Mouse (Mus musculus): ENCODE measurements at regions not wholly inside any gene's neighbourhood (a gene's known extent, or its start where the extent isn't known, plus 50 kb on each side); places are given as distances from the start of the nearest gene placed in this dataset.

DNA sequence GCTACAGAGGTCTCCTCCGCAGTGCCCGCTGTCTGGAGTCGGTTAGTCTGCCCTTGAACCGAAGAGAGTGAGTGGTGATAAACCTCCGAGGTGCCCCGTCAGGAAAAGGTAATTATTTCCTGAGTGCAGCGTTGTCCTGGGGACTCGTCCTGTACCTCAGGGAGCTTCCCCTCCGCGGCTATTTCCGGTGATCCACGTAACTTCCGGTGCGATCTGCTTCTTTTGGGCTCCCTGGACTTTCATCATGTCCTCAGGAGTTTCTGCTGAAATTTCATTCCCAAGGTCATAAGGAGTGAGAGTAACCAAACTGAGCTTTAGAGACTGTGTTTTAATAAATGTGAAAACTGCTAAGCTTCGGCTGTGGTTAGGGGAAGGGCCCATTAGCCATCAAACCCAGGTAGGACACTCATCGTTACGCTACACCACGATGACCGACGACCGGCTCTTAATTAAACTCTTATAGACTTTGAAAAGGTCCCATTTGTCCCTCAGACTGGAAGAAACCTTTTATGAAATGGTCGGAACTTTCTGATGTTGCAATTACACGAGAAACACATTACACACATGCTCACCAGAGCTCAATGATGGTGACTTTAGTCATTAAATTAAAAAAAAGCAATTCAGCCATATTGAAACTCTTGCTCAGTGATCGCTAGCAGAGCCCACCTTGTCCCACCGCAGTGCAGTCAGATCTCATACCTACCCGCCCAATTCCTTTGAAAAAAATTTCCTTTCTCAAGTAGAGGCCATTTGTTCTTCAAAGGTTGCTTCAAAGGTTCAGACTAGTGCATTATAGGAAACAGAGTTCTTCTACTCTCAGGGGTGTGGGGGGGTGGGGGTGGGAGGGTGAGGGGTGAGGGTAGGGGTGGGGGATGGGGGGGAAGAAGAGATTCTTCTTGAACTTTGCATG lies 106.5 kb upstream of the Rap1b start:
- no peak for TF ChIP-seq CTCF (IDR thresholded peaks at IDR 0.05; ENCODE audit: extremely low read depth, insufficient read depth, insufficient read length, insufficient replicate concordance)
- no peak for TF ChIP-seq POLR2A (IDR thresholded peaks at IDR 0.05; ENCODE audit: low read depth, low read length)
- Histone ChIP-seq H3K4me1 (ENCODE audit: control insufficient read depth, insufficient read depth, insufficient read length) (peaks cover 23% of the 10 kb centered on the region), H3K27me3 (ENCODE audit: control insufficient read depth, insufficient read depth, low read length) (no peaks in the 10 kb centered on the region), H3K4me3 (ENCODE audit: extremely low read depth, insufficient read depth, insufficient read length) (peak overlapping the region; percentile 38), H3K27ac (ENCODE audit: insufficient read depth, low read length) (peak overlapping the region; percentile 93), H3K36me3 (ENCODE audit: control insufficient read depth, insufficient read depth, low read length) (no peaks in the 10 kb centered on the region)
- 33% methylated on average over 26 of the region's 26 CpGs for WGBS
- DNase-seq (ENCODE audit: low read depth in 1 of 2, low spot score in 2 of 2) = peak; percentile 47 to 53

- peaks cover 23% of the 10 kb centered on the region for H3K4me1 ChIP-seq (ENCODE audit: control insufficient read depth, insufficient read depth, insufficient read length)
- H3K36me3 ChIP-seq (ENCODE audit: control insufficient read depth, insufficient read depth, low read length) = no peaks in the 10 kb centered on the region
- DNase-seq (ENCODE audit: low read depth in 1 of 2, low spot score in 2 of 2) = peak; percentile 52 to 82
- H3K27me3 ChIP-seq (ENCODE audit: control insufficient read depth, insufficient read depth, low read length) = no peaks in the 10 kb centered on the region
- peak overlapping the region; percentile 69 for H3K4me3 ChIP-seq (ENCODE audit: extremely low read depth, insufficient read depth, insufficient read length)
- TF ChIP-seq POLR2A (IDR thresholded peaks at IDR 0.05; ENCODE audit: low read depth, low read length) = no peak
- TF ChIP-seq CTCF (IDR thresholded peaks at IDR 0.05; ENCODE audit: extremely low read depth, insufficient read depth, insufficient read length, insufficient replicate concordance) = no peak
- peak overlapping the region; percentile 98 for H3K27ac ChIP-seq (ENCODE audit: insufficient read depth, low read length)
- 14% methylated on average over 12 of the region's 12 CpGs for WGBS
Observed at GRCm38 (mm10) chr10:117953026-117953711, 107.3 kb upstream of the Rap1b start.

DNA sequence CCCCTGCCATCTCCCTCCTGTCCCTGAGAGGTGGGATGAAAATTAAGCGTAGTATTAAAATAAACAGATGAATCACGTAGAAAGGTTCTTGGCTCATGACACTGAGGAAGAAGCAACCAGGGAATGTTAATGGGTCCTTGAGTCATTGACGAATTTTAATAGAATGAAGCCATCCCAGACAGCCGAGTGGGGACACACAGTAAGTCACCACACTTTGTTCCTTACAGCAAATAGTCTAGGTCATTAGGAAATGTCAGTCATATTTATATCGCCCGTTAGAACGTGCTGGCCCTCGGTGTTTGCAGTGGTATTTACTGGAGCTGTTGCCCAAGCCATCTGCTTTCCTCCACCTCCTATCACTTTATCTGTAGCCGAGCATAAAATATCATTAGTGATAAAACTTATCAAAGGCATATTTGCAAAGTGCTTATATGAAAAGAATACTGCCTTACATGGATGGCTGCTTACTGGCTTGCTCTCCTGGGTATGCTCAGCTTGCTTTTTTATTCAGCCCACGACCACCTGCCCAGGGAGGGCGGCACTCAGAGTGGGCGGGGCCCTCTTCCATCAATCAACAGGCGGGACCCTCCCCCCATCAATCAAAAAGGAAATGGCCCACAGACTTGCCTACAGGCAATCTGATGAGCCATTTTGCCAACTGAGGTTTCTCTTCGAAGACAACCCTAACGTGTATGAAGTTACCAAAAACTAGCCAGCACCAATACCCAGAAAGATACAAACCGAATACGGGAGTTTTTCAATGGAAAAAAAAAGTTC lies 110.5 kb upstream of the Rap1b start:
- Histone ChIP-seq H3K4me3 (ENCODE audit: extremely low read depth, insufficient read depth, insufficient read length) (no peak overlapping the region), H3K27ac (ENCODE audit: insufficient read depth, low read length) (no peak overlapping the region), H3K36me3 (ENCODE audit: control insufficient read depth, insufficient read depth, low read length) (no peaks in the 10 kb centered on the region), H3K27me3 (ENCODE audit: control insufficient read depth, insufficient read depth, low read length) (no peaks in the 10 kb centered on the region), H3K4me1 (ENCODE audit: control insufficient read depth, insufficient read depth, insufficient read length) (peaks cover 20% of the 10 kb centered on the region)
- no peak for DNase-seq (ENCODE audit: low read depth in 1 of 2, low spot score in 2 of 2)
- TF ChIP-seq POLR2A (IDR thresholded peaks at IDR 0.05; ENCODE audit: low read depth, low read length) (no peak), CTCF (IDR thresholded peaks at IDR 0.05; ENCODE audit: extremely low read depth, insufficient read depth, insufficient read length, insufficient replicate concordance) (no peak)
- WGBS = 84% methylated on average over 17 of the region's 17 CpGs

DNA sequence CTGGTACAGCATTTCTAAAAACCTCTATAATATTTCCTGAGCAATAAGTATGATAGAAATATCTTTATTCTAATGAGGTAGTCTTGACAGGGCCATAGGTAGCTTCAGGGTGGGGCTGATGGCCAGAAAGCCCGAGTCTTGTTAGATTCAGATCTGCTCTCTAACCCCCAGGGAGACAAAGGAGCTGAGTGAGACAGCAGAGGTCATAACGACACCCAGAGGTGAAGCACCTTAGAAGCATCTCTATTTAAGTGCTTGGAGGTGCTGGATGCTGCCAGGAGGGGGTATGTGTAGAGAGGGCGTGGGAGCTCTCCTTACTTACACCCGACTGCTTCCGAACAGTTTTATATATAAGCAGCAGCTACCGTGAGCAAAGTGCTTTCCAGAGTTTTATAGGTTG lies 128.9 kb upstream of the Rap1b start:
- WGBS = 75% methylated on average over 6 of the region's 6 CpGs
- DNase-seq (ENCODE audit: low read depth in 1 of 2, low spot score in 2 of 2) = no peak
- TF ChIP-seq POLR2A (IDR thresholded peaks at IDR 0.05; ENCODE audit: low read depth, low read length) = no peak
- no peak for TF ChIP-seq CTCF (IDR thresholded peaks at IDR 0.05; ENCODE audit: extremely low read depth, insufficient read depth, insufficient read length, insufficient replicate concordance)
- Histone ChIP-seq H3K27me3 (ENCODE audit: control insufficient read depth, insufficient read depth, low read length) (no peaks in the 10 kb centered on the region), H3K4me3 (ENCODE audit: extremely low read depth, insufficient read depth, insufficient read length) (no peak overlapping the region), H3K36me3 (ENCODE audit: control insufficient read depth, insufficient read depth, low read length) (no peaks in the 10 kb centered on the region), H3K4me1 (ENCODE audit: control insufficient read depth, insufficient read depth, insufficient read length) (peaks cover 4% of the 10 kb centered on the region; the same call in 1 of the 2 replicates), H3K27ac (ENCODE audit: insufficient read depth, low read length) (no peak overlapping the region)

DNA sequence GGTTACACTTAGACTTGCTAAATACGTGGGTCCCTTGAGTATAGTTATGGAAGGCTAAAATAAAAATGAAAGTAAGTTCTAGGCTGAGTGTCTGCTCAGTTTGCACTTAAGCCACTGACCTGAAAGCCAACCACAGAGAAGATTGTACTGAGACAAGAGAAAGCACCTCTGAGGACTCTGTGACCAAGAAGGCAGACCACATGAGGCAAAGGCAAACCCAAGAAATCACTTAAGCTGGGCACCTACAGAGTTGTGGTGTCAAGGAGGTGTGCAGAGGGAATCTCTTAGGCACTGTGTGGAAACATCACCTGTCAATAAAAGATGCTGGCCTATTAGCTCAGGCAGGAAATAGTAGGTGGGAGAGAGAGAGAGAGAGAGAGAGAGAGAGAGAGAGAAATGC lies 129.6 kb upstream of the Rap1b start:
- H3K4me1 ChIP-seq (ENCODE audit: control insufficient read depth, insufficient read depth, insufficient read length) = peaks cover 4% of the 10 kb centered on the region; the same call in 1 of the 2 replicates
- H3K27ac ChIP-seq (ENCODE audit: insufficient read depth, low read length) = no peak overlapping the region
- H3K4me3 ChIP-seq (ENCODE audit: extremely low read depth, insufficient read depth, insufficient read length) = no peak overlapping the region
- 26% methylated on average over 1 of the region's 1 CpGs for WGBS
- H3K36me3 ChIP-seq (ENCODE audit: control insufficient read depth, insufficient read depth, low read length) = no peaks in the 10 kb centered on the region
- no peak for TF ChIP-seq CTCF (IDR thresholded peaks at IDR 0.05; ENCODE audit: extremely low read depth, insufficient read depth, insufficient read length, insufficient replicate concordance)
- TF ChIP-seq POLR2A (IDR thresholded peaks at IDR 0.05; ENCODE audit: low read depth, low read length) = no peak
- no peaks in the 10 kb centered on the region for H3K27me3 ChIP-seq (ENCODE audit: control insufficient read depth, insufficient read depth, low read length)
- DNase-seq (ENCODE audit: low read depth in 1 of 2, low spot score in 2 of 2) = no peak

GRCm38 (mm10) chr10:117979091-117979490 lies 133.3 kb upstream of the Rap1b start:
- Histone ChIP-seq H3K36me3 (ENCODE audit: control insufficient read depth, insufficient read depth, low read length) (no peaks in the 10 kb centered on the region), H3K4me1 (ENCODE audit: control insufficient read depth, insufficient read depth, insufficient read length) (peaks cover 18% of the 10 kb centered on the region; the same call in 1 of the 2 replicates), H3K4me3 (ENCODE audit: extremely low read depth, insufficient read depth, insufficient read length) (no peak overlapping the region), H3K27ac (ENCODE audit: insufficient read depth, low read length) (no peak overlapping the region), H3K27me3 (ENCODE audit: control insufficient read depth, insufficient read depth, low read length) (no peaks in the 10 kb centered on the region)
- DNase-seq (ENCODE audit: low read depth in 1 of 2, low spot score in 2 of 2) = no peak
- 79% methylated on average over 4 of the region's 4 CpGs for WGBS
- TF ChIP-seq POLR2A (IDR thresholded peaks at IDR 0.05; ENCODE audit: low read depth, low read length) (no peak), CTCF (IDR thresholded peaks at IDR 0.05; ENCODE audit: extremely low read depth, insufficient read depth, insufficient read length, insufficient replicate concordance) (no peak)
